Mouse (Mus musculus): ENCODE measurements at regions not wholly inside any gene's neighbourhood (a gene's known extent, or its start where the extent isn't known, plus 50 kb on each side); places are given as distances from the start of the nearest gene placed in this dataset.

GRCm38 (mm10) chr1:42780266-42780665 lies 70.8 kb upstream of the Mrps9 start:
- TF ChIP-seq MYC (IDR thresholded peaks at IDR 0.05; ENCODE audit: low read depth, low read length) = no peak
- no peak for TF ChIP-seq NELFE (IDR thresholded peaks at IDR 0.05; ENCODE audit: low read depth, low read length)
- TF ChIP-seq MAFK (IDR thresholded peaks at IDR 0.05; ENCODE audit: insufficient replicate concordance, low read length) = no peak
- TF ChIP-seq ELF1 (IDR thresholded peaks at IDR 0.05; ENCODE audit: low read depth, low read length) = no peak
- TF ChIP-seq POLR2A (IDR thresholded peaks at IDR 0.05; ENCODE audit: low read depth, low read length) = no peak
- TF ChIP-seq EP300 (IDR thresholded peaks at IDR 0.05; ENCODE audit: low read length) = no peak
- no peak for TF ChIP-seq ZC3H11A (IDR thresholded peaks at IDR 0.05; ENCODE audit: low read depth, low read length)
- no peak for TF ChIP-seq CTCF (conservative IDR thresholded peaks at IDR 0.05 in 1 of 2, IDR thresholded peaks at IDR 0.05 in 1 of 2; ENCODE audit: low read depth in 2 of 2, low read length in 2 of 2)
- TF ChIP-seq CHD1 (IDR thresholded peaks at IDR 0.05; ENCODE audit: low read depth, low read length) = no peak
- TF ChIP-seq TBP (conservative IDR thresholded peaks at IDR 0.05; ENCODE audit: low read depth, low read length) = no peak

Measured in CH12.LX (cell line).